Mouse (Mus musculus): ENCODE measurements around the gene Vcpkmt. TPM values are rescaled to one million over a fixed set of nuclear protein-coding genes. Genes with fewer than 3 reads are reported as not detected.

The Vcpkmt gene
- polyA plus RNA-seq (2012; rRNA removed) = 19.9 and 21.9 TPM in 2 replicates

GRCm38 (mm10) chr12:69582613-69583269 is at the start of gene Vcpkmt:
Gene Vcpkmt, minus strand, starts transcription at chr12:69583028.

Other genes starting within 250 kb of the Vcpkmt start
- gene Nemf, start 225.9 kb downstream of the Vcpkmt start, polyA plus RNA-seq (2012; rRNA removed) = 37.7 and 37.8 TPM in 2 replicates
- 65.7 and 69.5 TPM in 2 replicates for gene Arf6, start 210.9 kb downstream of the Vcpkmt start, polyA plus RNA-seq (2012; rRNA removed)
- gene Gm9887, start 210.6 kb downstream of the Vcpkmt start, polyA plus RNA-seq (2012; rRNA removed) = 0.20 and 0.26 TPM in 2 replicates
- gene Sos2, start 98.8 kb upstream of the Vcpkmt start, polyA plus RNA-seq (2012; rRNA removed) = 37.3 TPM in 2 replicates
- gene L2hgdh, start 141.8 kb upstream of the Vcpkmt start, polyA plus RNA-seq (2012; rRNA removed) = 9.5 and 10.4 TPM in 2 replicates
- gene Atp5s, start 141.9 kb upstream of the Vcpkmt start, polyA plus RNA-seq (2012; rRNA removed) = 21.7 and 23.5 TPM in 2 replicates
- gene Cdkl1, start 208.2 kb upstream of the Vcpkmt start, polyA plus RNA-seq (2012; rRNA removed) = 2.5 and 2.9 TPM in 2 replicates

Measured in central nervous system, embryonic 14 days (tissue).